Mouse (Mus musculus): ENCODE results near the gene Wdr4. TPM values are rescaled to one million over a fixed set of nuclear protein-coding genes. Genes with fewer than 3 reads are reported as not detected.

Gene Wdr4
- polyA plus RNA-seq (2014; fragmentation: Illumina TruSeq; extraction: RNeasy Lipid Tissue Mini Kit (QIAGEN cat#74804); ENCODE audit: low read depth, low replicate concordance), result 3.0 TPM

GRCm38 (mm10) chr17:31519946-31520838 is at the start of gene Wdr4, which contains the start of gene Ndufv3:
Gene Wdr4 (minus strand): TSS chr17:31519980.
Gene Ndufv3 (plus strand): TSS chr17:31520115.

GRCm38 (mm10) chr17:31564015-31564857 is 44.5 kb upstream of the Wdr4 start, which contains the start of gene Pknox1:
Gene Pknox1 (plus strand): TSS chr17:31564734.

Other genes with a start within 250 kb of the Wdr4 start
- not detected for gene Rsph1, start 242.6 kb downstream of the Wdr4 start, polyA plus RNA-seq (2014; fragmentation: Illumina TruSeq; extraction: RNeasy Lipid Tissue Mini Kit (QIAGEN cat#74804); ENCODE audit: low read depth, low replicate concordance)
- 0.50 TPM for gene Slc37a1, start 233.2 kb downstream of the Wdr4 start, polyA plus RNA-seq (2014; fragmentation: Illumina TruSeq; extraction: RNeasy Lipid Tissue Mini Kit (QIAGEN cat#74804); ENCODE audit: low read depth, low replicate concordance)
- gene Pde9a, start 133.8 kb downstream of the Wdr4 start, polyA plus RNA-seq (2014; fragmentation: Illumina TruSeq; extraction: RNeasy Lipid Tissue Mini Kit (QIAGEN cat#74804); ENCODE audit: low read depth, low replicate concordance), result 15.3 TPM
- 64.9 TPM for gene Ndufv3, start 135 bp upstream of the Wdr4 start, polyA plus RNA-seq (2014; fragmentation: Illumina TruSeq; extraction: RNeasy Lipid Tissue Mini Kit (QIAGEN cat#74804); ENCODE audit: low read depth, low replicate concordance)
- gene Pknox1, start 44.8 kb upstream of the Wdr4 start, polyA plus RNA-seq (2014; fragmentation: Illumina TruSeq; extraction: RNeasy Lipid Tissue Mini Kit (QIAGEN cat#74804); ENCODE audit: low read depth, low replicate concordance), result 3.3 TPM
- gene Cbs, start 117.3 kb upstream of the Wdr4 start, polyA plus RNA-seq (2014; fragmentation: Illumina TruSeq; extraction: RNeasy Lipid Tissue Mini Kit (QIAGEN cat#74804); ENCODE audit: low read depth, low replicate concordance), result 75.4 TPM
- gene U2af1, start 138.9 kb upstream of the Wdr4 start, polyA plus RNA-seq (2014; fragmentation: Illumina TruSeq; extraction: RNeasy Lipid Tissue Mini Kit (QIAGEN cat#74804); ENCODE audit: low read depth, low replicate concordance), result 50.9 TPM
- gene Cryaa, start 157.8 kb upstream of the Wdr4 start, polyA plus RNA-seq (2014; fragmentation: Illumina TruSeq; extraction: RNeasy Lipid Tissue Mini Kit (QIAGEN cat#74804); ENCODE audit: low read depth, low replicate concordance), result not detected